Mouse (Mus musculus) lung, adult 18-20 months (tissue): ENCODE results near the gene Fam214a.

Source experiments
- DNase-seq, 2 experiments: peaks; one replicate each; pipeline ENCODE4 v3.0.0; 2022; ENCODE audit warnings: mixed read lengths in 2 of 2

Fam214a gene

GRCm38 (mm10) chr9:74952756-74953247 is at the start of gene Fam214a:
Gene Fam214a (plus strand): TSS chr9:74952884.
- peak; percentile 94 to 96 for DNase-seq

GRCm38 (mm10) chr9:74904866-74905508 is 47.7 kb upstream of the Fam214a start:
- peak; percentile 50 to 76 for DNase-seq

DNA sequence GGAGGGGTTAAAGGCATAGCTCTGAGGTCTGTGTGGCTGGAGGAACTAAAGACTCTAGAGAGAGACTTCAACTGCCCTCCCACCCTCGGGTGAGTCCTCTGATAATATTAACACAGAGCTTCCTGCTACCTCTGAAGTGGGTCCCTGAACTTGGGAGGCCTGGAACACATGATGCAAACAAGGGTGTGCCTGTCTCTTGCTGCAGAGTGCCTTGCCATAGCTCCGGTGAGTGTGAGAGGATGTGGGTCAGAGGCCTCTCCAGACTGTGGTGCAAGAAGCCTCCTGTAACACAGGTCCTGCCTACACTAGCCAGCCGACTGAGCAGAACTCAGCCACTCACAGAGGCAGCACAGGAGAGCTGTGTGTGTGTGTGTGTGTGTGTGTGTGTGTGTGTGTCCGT is 45.7 kb upstream of the Fam214a start:
- DNase-seq: peak; percentile 79 to 90

GRCm38 (mm10) chr9:74909245-74909644 is 43.4 kb upstream of the Fam214a start:
- peak; percentile 67 to 83 for DNase-seq

GRCm38 (mm10) chr9:74910226-74910759 is 42.4 kb upstream of the Fam214a start:
- DNase-seq: peak in 1 of 2 experiments; percentile 34

- DNase-seq: no peak
Observed at GRCm38 (mm10) chr9:74911430-74911829, 41.3 kb upstream of the Fam214a start.

- no peak for DNase-seq
Observed at GRCm38 (mm10) chr9:74911919-74912318, 40.8 kb upstream of the Fam214a start.

GRCm38 (mm10) chr9:74912619-74913376 is 39.9 kb upstream of the Fam214a start:
- peak in 1 of 2 experiments; percentile 32 for DNase-seq

GRCm38 (mm10) chr9:74915611-74916010 is 37.1 kb upstream of the Fam214a start:
- no peak for DNase-seq

DNA sequence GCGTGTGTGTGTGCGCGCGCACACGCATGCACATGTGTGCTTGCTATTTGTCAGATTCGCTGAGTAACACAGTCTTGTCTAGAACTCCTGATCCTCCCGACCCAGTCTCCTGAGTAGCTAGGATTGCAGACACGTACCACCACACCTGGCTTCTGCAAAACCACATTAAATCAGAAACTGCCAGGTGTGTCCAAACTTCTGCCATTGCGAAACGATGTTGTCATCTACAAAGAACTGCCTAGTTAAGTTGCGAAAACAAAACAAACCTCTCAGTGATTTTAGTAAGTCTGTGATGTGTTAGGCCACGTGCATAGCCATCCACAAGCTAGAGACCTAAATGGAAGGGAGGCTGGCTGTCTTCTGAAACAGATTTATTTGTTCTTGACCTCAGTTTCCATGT is 32.2 kb upstream of the Fam214a start:
- DNase-seq: peak; percentile 30 to 54

- no peak for DNase-seq
Observed at GRCm38 (mm10) chr9:74921422-74921821, 31.3 kb upstream of the Fam214a start.

- no peak for DNase-seq
Observed at GRCm38 (mm10) chr9:74922884-74923283, 29.8 kb upstream of the Fam214a start.

DNA sequence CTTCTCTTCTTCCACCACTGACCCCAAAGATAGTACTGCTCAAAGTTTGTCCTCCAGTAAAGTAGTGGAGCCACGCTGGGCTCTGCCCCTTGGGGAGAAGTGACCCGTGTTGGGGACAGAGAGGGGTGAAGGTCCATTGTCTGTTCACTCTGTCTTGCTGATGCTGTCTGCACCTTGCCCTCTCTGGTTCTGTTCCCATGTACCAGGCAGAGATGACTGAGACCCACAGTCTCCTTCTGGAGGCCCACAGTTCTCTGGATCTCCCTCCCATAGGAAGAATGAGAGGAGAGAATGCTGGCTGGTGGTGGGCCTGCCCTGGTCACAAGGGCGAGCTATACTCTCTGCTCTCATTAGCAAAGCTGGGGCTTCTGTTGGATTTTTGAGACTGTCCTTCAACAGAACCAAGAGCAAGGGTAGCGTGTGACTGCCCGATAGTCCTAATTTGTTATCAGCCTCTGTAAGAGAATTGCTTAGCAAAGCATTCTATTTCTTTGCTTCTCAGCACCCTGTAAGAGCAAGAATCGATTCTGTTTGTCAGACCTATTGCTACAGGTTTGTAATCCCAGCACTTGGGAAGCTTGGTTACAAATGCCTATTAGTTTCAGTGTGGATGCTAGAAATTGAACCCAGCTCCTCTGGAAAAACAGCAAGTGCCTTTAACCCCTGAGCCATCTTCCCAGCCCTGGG is 29.2 kb upstream of the Fam214a start:
- DNase-seq: no peak

GRCm38 (mm10) chr9:74925220-74925769 is 27.4 kb upstream of the Fam214a start:
- no peak for DNase-seq

- no peak for DNase-seq
Observed at GRCm38 (mm10) chr9:74929981-74930423, 22.7 kb upstream of the Fam214a start.

- DNase-seq: no peak
Observed at GRCm38 (mm10) chr9:74930653-74931052, 22.0 kb upstream of the Fam214a start.

DNA sequence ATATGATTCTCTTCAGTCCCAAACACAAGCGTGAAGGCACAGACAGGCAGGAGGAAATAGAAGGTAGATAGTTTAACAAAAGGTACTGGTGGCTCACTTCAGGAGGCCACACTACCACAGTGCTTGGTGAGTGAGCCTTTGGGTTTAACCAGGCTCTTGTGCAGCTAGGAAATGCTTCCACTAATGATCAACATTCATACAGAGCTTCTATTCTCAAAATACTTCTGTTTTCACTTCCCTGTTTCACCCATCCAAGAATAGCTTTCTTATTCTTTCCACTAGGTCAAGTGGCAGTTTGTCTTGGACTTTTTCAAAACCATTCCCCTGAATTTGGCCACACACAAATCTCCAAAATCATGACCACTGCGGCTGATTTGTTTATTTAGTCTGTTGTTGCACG is 17.4 kb upstream of the Fam214a start:
- no peak for DNase-seq

GRCm38 (mm10) chr9:74937761-74938160 is 14.9 kb upstream of the Fam214a start:
- no peak for DNase-seq

- DNase-seq: peak; percentile 56 to 59
Observed at GRCm38 (mm10) chr9:74938670-74939534, 13.8 kb upstream of the Fam214a start.

DNA sequence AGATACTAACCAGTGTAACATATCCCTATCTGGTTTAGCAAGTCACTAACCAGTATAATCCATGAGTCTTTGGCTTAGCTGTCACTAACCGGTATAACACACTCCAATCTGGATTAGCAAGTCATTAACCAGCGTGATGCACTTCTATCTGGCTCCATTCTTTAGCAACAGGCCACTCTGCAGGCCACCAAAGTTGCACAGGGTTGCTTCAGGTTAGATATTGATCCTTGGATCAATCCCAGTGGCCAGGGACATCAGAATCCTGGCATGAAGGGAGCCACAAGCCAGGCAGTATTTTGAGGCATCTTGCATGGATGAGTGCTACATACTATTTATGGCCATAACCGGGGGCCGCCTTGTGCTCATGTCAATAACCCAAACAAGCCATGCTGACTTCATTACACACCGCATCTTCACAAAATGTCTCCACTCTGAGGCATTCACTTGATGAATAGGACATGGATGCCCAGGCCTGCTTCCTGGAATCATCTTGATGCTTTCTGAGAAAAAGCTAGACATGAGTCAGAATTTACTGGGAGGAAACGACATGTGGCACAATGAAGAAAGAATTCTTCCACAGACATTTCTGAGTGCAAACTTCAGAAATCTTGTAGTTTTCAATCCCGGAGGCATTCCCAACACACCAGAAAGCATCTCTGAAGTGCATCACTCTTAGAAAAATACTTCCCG is 5.8 kb upstream of the Fam214a start:
- no peak for DNase-seq

- DNase-seq: no peak
Observed at GRCm38 (mm10) chr9:74951491-74951890, 1.2 kb upstream of the Fam214a start.
